ENCODE assay signal across 9 mouse cellular contexts in the genomic region with DNA sequence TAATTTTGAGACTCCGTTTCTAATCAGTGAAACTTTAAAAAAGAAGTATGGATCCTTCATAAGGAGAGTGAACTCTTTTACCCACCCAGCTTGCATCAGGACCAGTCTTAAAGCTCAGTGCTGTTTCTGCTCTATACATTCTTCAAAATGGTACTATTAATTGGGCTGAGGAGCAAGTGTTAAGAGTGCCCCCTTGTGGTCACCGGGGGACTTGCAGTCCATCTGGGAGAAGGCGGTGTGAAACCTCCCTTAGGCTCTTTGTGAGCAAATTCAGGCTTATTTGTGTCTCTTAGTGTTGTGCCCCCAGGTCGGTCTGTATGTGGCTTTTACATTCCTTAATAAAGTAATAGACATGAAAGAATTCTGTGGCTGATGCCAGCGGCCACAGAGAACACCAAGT. TPM values are rescaled to one million over a fixed set of nuclear protein-coding genes. Genes with fewer than 3 reads are reported as not detected.
A peak's percentile ranks its signal among the peaks of the same experiment; 100 is the strongest.
DNase-seq lines count a peak whose midpoint lies in the region; ATAC-seq lines count a peak whose summit lies in the region.
"Had no signal": no experiment of that assay in that cellular context is flagged by ENCODE, and none has a peak within 500 bp of the region (broad histone marks: within the 10 kb centered on the region; RNA-seq: fewer than 3 reads in every experiment).

No protein-coding gene starts in this region.

- ATAC-seq in intestine, embryonic 14.5 days (replicated peaks; ENCODE audit: low FRiP score, low TSS enrichment, low read depth) = no peak
- no peak for ATAC-seq in intestine, embryonic 16.5 days

- H3K9me3 ChIP-seq in intestine, embryonic 14.5 days (ENCODE audit: control insufficient read depth, low read length) = no peaks in the 10 kb centered on the region
- H3K9me3 ChIP-seq in intestine, embryonic 16.5 days (ENCODE audit: control insufficient read depth, low read length) = no peaks in the 10 kb centered on the region
- H3K9me3 ChIP-seq: embryonic facial prominence, embryonic 15.5 days had no signal

- H3K36me3 ChIP-seq in intestine, embryonic 14.5 days (ENCODE audit: control insufficient read depth, insufficient read depth, low read length) = no peaks in the 10 kb centered on the region
- H3K36me3 ChIP-seq in intestine, embryonic 16.5 days (ENCODE audit: control insufficient read depth, insufficient read depth, low read length) = no peaks in the 10 kb centered on the region
- H3K36me3 ChIP-seq: embryonic facial prominence, embryonic 15.5 days had no signal

- no peak overlapping the region for H3K4me3 ChIP-seq in intestine, embryonic 14.5 days (ENCODE audit: low read depth, low read length)
- H3K4me3 ChIP-seq in intestine, embryonic 16.5 days (ENCODE audit: low read length) = no peak overlapping the region
- H3K4me3 ChIP-seq: embryonic facial prominence, embryonic 15.5 days had no signal

- H3K27me3 ChIP-seq in intestine, embryonic 14.5 days (replicated peaks; ENCODE audit: control insufficient read depth, insufficient read depth, low read length) = no peaks in the 10 kb centered on the region
- H3K27me3 ChIP-seq in intestine, embryonic 16.5 days (replicated peaks; ENCODE audit: control insufficient read depth, insufficient read depth, low read length) = no peaks in the 10 kb centered on the region
- H3K27me3 ChIP-seq: embryonic facial prominence, embryonic 15.5 days had no signal

- 14% methylated on average over 5 of the region's 5 CpGs for WGBS in intestine, embryonic 14.5 days
- WGBS in intestine, embryonic 16.5 days = 11% methylated on average over 5 of the region's 5 CpGs

- intact Hi-C loops in heart, postnatal 36 days (cut with DNase I) = loop anchor here (2.0 to 10.0 kb wide), 3 partner anchors 176 to 620 kb away; no protein-coding TSS in a partner anchor

- no peak overlapping the region for H3K27ac ChIP-seq in intestine, embryonic 14.5 days (ENCODE audit: low read depth)
- no peak overlapping the region for H3K27ac ChIP-seq in intestine, embryonic 16.5 days (ENCODE audit: low read length)
- H3K27ac ChIP-seq: embryonic facial prominence, embryonic 15.5 days had no signal

- H3K4me2 ChIP-seq in intestine, embryonic 14.5 days (ENCODE audit: low read length) = no peak overlapping the region
- no peak overlapping the region for H3K4me2 ChIP-seq in intestine, embryonic 16.5 days (ENCODE audit: low read depth, low read length)
- H3K4me2 ChIP-seq: embryonic facial prominence, embryonic 15.5 days had no signal

- H3K4me1 ChIP-seq in intestine, embryonic 14.5 days (replicated peaks; ENCODE audit: control insufficient read depth, insufficient read depth, low read length) = no peaks in the 10 kb centered on the region
- no peaks in the 10 kb centered on the region for H3K4me1 ChIP-seq in intestine, embryonic 16.5 days (ENCODE audit: control insufficient read depth, insufficient read depth, low read length)
- H3K4me1 ChIP-seq: embryonic facial prominence, embryonic 15.5 days had no signal

- no peak overlapping the region for H3K9ac ChIP-seq in intestine, embryonic 14.5 days (ENCODE audit: low read length)
- no peak overlapping the region for H3K9ac ChIP-seq in intestine, embryonic 16.5 days (ENCODE audit: low read depth, low read length)
- H3K9ac ChIP-seq: embryonic facial prominence, embryonic 15.5 days had no signal

- peak; percentile 90 for DNase-seq in intestine, embryonic 14.5 days (ENCODE audit: low spot score)
- DNase-seq in adrenal gland, postnatal 10 days = peak; percentile 87
- peak; percentile 75 for DNase-seq in embryo, embryonic 9.5 days (ENCODE audit: extremely low spot score)
- peak; percentile 42 to 65 for DNase-seq in heart, postnatal 36 days
- DNase-seq in left cerebral cortex, adult 8-10 months (ENCODE audit: low spot score in 2 of 2) = peak; percentile 39 to 84
- peak; percentile 6 to 35 for DNase-seq in natural killer cell, adult 2 months (ENCODE audit: low spot score in 2 of 2)
- peak; percentile 37 for DNase-seq in thymus, postnatal 25 days

RNA-seq across cellular contexts. Expression of a gene that starts 56.6 kb away (rescaled TPM):
- polyA plus RNA-seq in intestine, embryonic 14.5 days (2014; fragmentation: Nextera tagmentation; extraction: Ambion mirVana) = 0.30 and 0.73 TPM in 2 replicates
- polyA plus RNA-seq in intestine, embryonic 16.5 days (2015; fragmentation: Nextera tagmentation; extraction: Ambion mirVana) = 0.06 and 0.18 TPM in 2 replicates
- total RNA-seq in adrenal gland, postnatal 10 days (2021) = under 1 TPM; 0.36 to 0.48 TPM
- not detected for total RNA-seq in heart, postnatal 36 days (2021)
- total RNA-seq in left cerebral cortex, adult 8-10 months (2022) = 10 to 100 TPM in 3 of 4 experiments, 1 to 10 TPM in 1; 9.4 to 11.2 (median 10.5) TPM

Comparison
In these comparisons a context has a peak if more than half of its experiments do, and no peak if none do; other contexts are left out.
1. DNase-seq: peak in every context shown above with its lines; median percentile 90 in intestine, embryonic 14.5 days; 87 in adrenal gland, postnatal 10 days; 75 in embryo, embryonic 9.5 days; 62 in left cerebral cortex, adult 8-10 months; 54 in heart, postnatal 36 days; 37 in thymus, postnatal 25 days; 20 in natural killer cell, adult 2 months.
2. RNA of a gene that starts 56.6 kb away (total RNA-seq): 9.4 to 11.2 TPM in left cerebral cortex, adult 8-10 months; 0.36 to 0.48 TPM in adrenal gland, postnatal 10 days and not detected in heart, postnatal 36 days; every median in the first group is over 4 times any median in the second.